Mouse (Mus musculus) hindbrain, embryonic 11.5 days (tissue): ENCODE results near the gene Scn3a. TPM values are rescaled to one million over a fixed set of nuclear protein-coding genes. Genes with fewer than 3 reads are reported as not detected.

Experiments
- ATAC-seq: fragments of 200-750 bp; cut with Nextera tagmentation; 2 replicates; pipeline ENCODE4 v1.8.0; 2017; ENCODE audit warnings: mild to moderate bottlenecking, moderate TSS enrichment, moderate library complexity; ENCODE audit not compliant: low FRiP score
- DNase-seq: peaks from one replicate; pipeline ENCODE4 v3.0.0-alpha.2; 2015; ENCODE audit warnings: low spot score
- H3K27ac ChIP-seq: fragments of 300-500 bp; sonication (generic); 2 replicates; pipeline ENCODE4 v1.5.1; 2014; ENCODE audit warnings: mild to moderate bottlenecking, low read depth, low read length
- H3K27me3 ChIP-seq: fragments of 300-500 bp; sonication (generic); 2 replicates; pipeline ENCODE4 v1.6.1; 2014; ENCODE audit warnings: mild to moderate bottlenecking, low read length, moderate library complexity, mixed read lengths; ENCODE audit not compliant: control insufficient read depth, insufficient read depth
- H3K36me3 ChIP-seq: fragments of 300-500 bp; sonication (generic); 2 replicates; pipeline ENCODE4 v1.6.1; 2014; ENCODE audit warnings: mild to moderate bottlenecking, low read length, moderate library complexity, mixed read lengths; ENCODE audit not compliant: control insufficient read depth, insufficient read depth
- H3K4me1 ChIP-seq: fragments of 300-500 bp; sonication (generic); replicated peaks from 2 replicates; pipeline ENCODE4 v1.6.1; 2014; ENCODE audit warnings: low read length, mixed read lengths; ENCODE audit not compliant: control insufficient read depth, insufficient read depth
- H3K4me2 ChIP-seq: fragments of 300-500 bp; sonication (generic); replicated peaks from 2 replicates; pipeline ENCODE4 v1.6.1; 2014; ENCODE audit warnings: mild to moderate bottlenecking, low read depth, low read length
- H3K4me3 ChIP-seq: fragments of 300-500 bp; sonication (generic); 2 replicates; pipeline ENCODE4 v1.5.1; 2014; ENCODE audit warnings: low read depth, low read length
- H3K9ac ChIP-seq: fragments of 300-500 bp; sonication (generic); 2 replicates; pipeline ENCODE4 v1.6.1; 2014; ENCODE audit warnings: low read depth, low read length
- H3K9me3 ChIP-seq: fragments of 300-500 bp; sonication (generic); 2 replicates; pipeline ENCODE4 v1.6.1; 2016; ENCODE audit warnings: low read length; ENCODE audit not compliant: control insufficient read depth
- WGBS: fragments of 180-500 bp; shearing (Covaris S2); extraction: QIAGEN DNeasy Blood & Tissue Kit; methylation state at CpG from one replicate; pipeline ENCODE4 v1.1.7; 2014; 5-methylcytosine and 5-hydroxymethylcytosine counted together
- polyA plus RNA-seq: library from polyadenylated mRNA; unstranded; fragments of >200 nt; fragmentation: Nextera tagmentation; extraction: Ambion mirVana; gene quantifications from 2 replicates; pipeline ENCODE4 v1.2.1, GENCODE M21; 2014

Gene Scn3a
- 33.2 and 34.4 TPM in 2 replicates for polyA plus RNA-seq

DNA sequence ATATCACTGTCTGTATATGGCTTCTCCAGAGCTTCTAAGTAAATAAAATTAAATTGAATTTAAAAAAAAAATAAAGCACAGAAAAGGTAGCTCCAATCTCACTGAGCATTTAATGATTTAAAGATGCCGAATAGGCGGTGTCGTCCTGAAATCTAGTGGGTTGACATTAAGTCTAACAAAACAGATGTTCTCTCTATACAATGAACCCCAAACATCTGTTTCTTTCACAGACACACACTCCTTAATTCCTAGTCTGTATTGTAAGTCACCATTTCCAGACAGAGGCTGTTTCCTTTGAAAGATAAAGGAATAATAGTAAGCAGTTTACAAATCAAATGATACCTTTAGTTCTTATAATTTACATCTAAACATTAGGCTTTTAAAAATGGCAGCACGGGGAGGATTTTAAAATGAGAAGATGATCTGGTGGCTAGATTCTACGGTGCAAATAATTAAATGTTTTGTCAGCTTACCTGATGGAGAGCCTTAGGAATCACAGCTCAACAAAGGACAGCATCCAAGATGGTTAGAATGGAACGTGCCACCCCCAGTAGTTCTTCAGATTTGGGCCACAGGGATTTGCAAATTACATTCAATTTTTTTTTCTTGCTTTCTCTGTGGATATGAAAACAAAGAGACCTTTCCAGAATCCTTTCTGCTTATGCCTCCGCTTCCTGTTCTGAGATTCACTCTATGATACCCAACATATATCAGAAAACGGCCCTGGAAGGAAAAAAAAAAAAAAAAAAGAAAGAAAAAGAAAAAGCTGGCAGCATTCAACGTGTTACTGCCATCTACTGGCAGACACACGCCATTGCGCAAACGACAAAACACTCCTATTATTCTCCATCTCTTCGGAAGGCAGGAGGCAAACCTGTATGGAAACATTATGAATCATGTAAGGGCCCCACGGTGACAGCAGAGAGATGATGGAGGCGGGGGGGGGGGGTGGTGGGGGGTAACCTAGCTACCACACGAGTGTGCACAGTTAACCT is at the start of gene Scn3a:
Gene Scn3a (minus strand): TSS at position 835 of the 995 bp plus-strand sequence.
- peaks cover 2% of the 10 kb centered on the region; the same call in 1 of the 2 replicates for H3K4me1 ChIP-seq
- WGBS, result 20% methylated on average over 16 of the region's 16 CpGs
- peak within 1 kb of the TSS; percentile 24 for H3K4me3 ChIP-seq
- H3K9ac ChIP-seq, result peak within 1 kb of the TSS; percentile 31; the same call in 1 of the 2 replicates
- H3K27me3 ChIP-seq, result no peaks in the 10 kb centered on the region
- H3K36me3 ChIP-seq, result no peaks in the 10 kb centered on the region
- peak; percentile 85 for DNase-seq
- H3K4me2 ChIP-seq, result no peak within 1 kb of the TSS; the same call in 1 of the 2 replicates
- no peaks in the 10 kb centered on the region for H3K9me3 ChIP-seq
- no peak within 1 kb of the TSS for H3K27ac ChIP-seq
- peak; percentile 79 for ATAC-seq

DNA sequence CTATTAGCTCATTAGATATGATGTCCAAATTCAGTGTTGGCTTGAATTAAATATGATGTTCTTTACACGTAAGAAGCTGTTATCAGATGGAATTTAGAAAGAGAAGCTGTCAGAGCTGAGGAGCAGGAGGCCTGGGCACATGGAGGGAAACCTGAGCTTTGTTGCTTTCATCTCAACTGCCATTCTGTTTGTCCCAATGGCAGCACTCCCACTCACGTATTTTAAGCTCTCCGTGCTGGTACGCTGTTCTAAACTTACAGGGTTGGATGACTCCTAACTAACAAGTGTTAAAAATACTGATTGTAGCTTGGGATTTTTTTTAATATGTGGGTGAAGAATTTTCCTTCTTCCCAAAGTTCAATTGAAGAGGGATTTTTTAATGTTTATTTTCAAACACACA is 44.5 kb upstream of the Scn3a start:
- Histone ChIP-seq H3K27me3 (no peaks in the 10 kb centered on the region), H3K36me3 (no peaks in the 10 kb centered on the region), H3K4me3 (no peak overlapping the region), H3K4me2 (no peak overlapping the region), H3K4me1 (no peaks in the 10 kb centered on the region), H3K27ac (no peak overlapping the region), H3K9me3 (no peaks in the 10 kb centered on the region), H3K9ac (no peak overlapping the region)
- DNase-seq (no peak), ATAC-seq (no peak)
- 85% methylated on average over 4 of the region's 4 CpGs for WGBS

DNA sequence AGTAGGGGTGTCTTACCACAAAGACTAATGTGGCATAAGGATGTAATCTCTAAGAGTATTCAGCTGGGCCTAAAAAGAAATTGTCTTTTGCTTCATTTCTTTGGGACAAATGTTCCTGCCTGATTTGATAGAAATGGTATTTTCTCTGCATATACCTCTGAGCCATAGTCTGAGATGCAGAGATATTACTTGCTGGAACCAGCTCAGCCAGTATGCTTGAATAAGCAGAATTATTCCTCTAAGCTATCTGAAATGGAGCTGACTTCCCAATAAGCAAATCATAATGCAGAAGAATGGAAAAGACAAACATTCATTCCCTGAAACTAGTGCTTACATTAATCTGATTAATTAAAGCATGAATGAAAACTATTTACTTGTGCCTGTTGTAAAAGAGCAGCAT is 40.4 kb upstream of the Scn3a start:
- no peak overlapping the region for H3K27ac ChIP-seq
- no peaks in the 10 kb centered on the region for H3K27me3 ChIP-seq
- H3K4me1 ChIP-seq, result no peaks in the 10 kb centered on the region
- H3K36me3 ChIP-seq, result no peaks in the 10 kb centered on the region
- no peaks in the 10 kb centered on the region for H3K9me3 ChIP-seq
- H3K9ac ChIP-seq, result no peak overlapping the region
- H3K4me3 ChIP-seq, result no peak overlapping the region
- ATAC-seq (no peak), DNase-seq (no peak)
- no peak overlapping the region for H3K4me2 ChIP-seq

DNA sequence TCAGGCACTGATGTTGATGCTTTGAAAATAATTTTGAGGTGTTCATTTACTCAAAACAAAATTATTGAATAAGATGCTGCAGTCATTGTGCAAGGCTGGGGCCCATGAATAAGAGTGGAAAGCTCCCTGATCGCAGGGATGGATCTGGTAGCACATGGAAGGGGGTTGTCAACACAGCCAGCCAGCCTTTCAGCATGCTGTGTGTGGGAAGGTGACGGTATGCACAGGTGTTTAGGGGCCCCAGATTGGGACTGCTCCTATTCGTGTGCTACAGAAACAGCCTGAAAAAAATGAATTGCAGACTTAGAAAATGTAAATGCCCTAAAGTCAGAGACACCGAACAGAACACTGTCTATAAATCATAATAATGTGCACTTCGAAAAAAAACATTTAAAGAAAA is 20.3 kb upstream of the Scn3a start:
- 82% methylated on average over 5 of the region's 5 CpGs for WGBS
- Histone ChIP-seq H3K9ac (no peak overlapping the region), H3K27me3 (no peaks in the 10 kb centered on the region), H3K27ac (no peak overlapping the region), H3K4me3 (no peak overlapping the region), H3K9me3 (no peaks in the 10 kb centered on the region), H3K36me3 (no peaks in the 10 kb centered on the region), H3K4me1 (no peaks in the 10 kb centered on the region), H3K4me2 (no peak overlapping the region)
- DNase-seq, result no peak
- no peak for ATAC-seq

DNA sequence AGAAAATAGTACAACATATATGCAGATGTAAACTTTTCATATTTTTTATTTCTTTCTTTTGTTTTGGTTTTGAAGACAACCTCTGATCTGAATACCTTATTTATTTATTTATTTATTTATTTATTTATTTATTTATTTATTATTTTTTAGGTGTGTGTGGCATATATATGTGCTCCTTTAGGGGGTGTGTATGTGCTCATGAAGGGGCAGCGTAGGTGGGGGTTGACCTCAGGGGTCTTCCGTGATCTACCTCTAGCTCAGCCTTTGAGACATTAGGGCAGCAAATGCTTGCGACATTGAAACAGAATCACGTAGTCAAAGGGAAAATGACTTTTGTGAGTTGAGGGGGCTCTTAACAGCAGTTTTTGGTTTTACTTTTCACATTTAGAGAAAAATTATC is 498 bp upstream of the Scn3a start:
- Histone ChIP-seq H3K9ac (no peak overlapping the region), H3K4me3 (no peak overlapping the region), H3K27ac (no peak overlapping the region), H3K4me1 (peaks cover 2% of the 10 kb centered on the region; the same call in 1 of the 2 replicates), H3K27me3 (no peaks in the 10 kb centered on the region), H3K36me3 (no peaks in the 10 kb centered on the region), H3K9me3 (no peaks in the 10 kb centered on the region), H3K4me2 (no peak overlapping the region)
- DNase-seq (no peak), ATAC-seq (peak; percentile 49; the same call in 1 of the 2 replicates)
- WGBS, result 96% methylated on average over 4 of the region's 4 CpGs

DNA sequence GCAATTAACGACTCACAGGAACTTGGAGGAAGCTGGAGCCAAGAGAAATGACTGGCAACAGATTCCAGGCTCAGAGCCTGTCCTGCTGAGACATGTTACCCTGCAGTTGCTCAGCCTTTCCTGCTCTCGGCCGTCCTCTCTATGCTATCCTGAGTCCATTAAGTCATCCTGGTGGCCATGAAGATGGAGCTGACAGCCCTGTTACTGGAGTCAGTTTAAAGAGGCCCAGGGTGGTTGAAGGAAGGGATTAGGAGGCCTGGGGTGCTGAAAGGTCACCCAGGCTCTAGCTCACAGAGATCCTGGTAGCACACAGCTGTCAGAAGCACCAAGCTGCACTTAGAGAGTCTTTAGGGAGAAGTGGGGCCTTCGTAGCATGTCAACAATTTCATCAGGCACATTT is 3.5 kb downstream of the Scn3a start:
- WGBS, result 45% methylated on average over 4 of the region's 4 CpGs

DNA sequence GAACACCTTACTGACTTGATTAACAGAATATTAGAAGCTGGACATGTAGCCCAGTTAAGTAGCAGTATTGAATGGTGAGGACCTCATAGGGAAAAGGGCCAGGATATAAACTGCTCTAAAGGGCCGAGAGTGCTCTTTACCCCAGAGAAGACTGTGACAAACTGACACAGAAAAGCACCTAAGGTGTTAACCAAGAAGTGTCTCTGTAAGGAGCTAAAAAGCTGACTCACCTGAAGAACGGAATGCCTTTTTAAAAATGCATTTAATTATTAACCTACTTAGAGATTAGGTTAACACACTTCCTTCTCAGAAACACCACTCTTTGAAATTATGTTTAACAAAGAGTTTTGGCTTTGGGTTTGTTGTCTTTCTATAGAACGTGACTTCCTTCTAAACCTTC is 9.7 kb downstream of the Scn3a start:
- Histone ChIP-seq H3K9ac (no peak overlapping the region), H3K27me3 (no peaks in the 10 kb centered on the region), H3K4me1 (no peaks in the 10 kb centered on the region), H3K27ac (no peak overlapping the region), H3K9me3 (no peaks in the 10 kb centered on the region), H3K36me3 (no peaks in the 10 kb centered on the region), H3K4me3 (no peak overlapping the region), H3K4me2 (no peak overlapping the region)
- no peak for DNase-seq
- no peak for ATAC-seq
- WGBS, result 87% methylated on average over 3 of the region's 3 CpGs

More for the DNA sequence above, 3.5 kb downstream of the Scn3a start:
- Histone ChIP-seq H3K27me3 (no peaks in the 10 kb centered on the region), H3K9me3 (no peaks in the 10 kb centered on the region), H3K27ac (no peak overlapping the region), H3K36me3 (no peaks in the 10 kb centered on the region), H3K4me3 (no peak overlapping the region), H3K4me2 (no peak overlapping the region), H3K9ac (no peak overlapping the region; the same call in 1 of the 2 replicates), H3K4me1 (peaks cover 2% of the 10 kb centered on the region; the same call in 1 of the 2 replicates)
- DNase-seq (no peak), ATAC-seq (no peak)

DNA sequence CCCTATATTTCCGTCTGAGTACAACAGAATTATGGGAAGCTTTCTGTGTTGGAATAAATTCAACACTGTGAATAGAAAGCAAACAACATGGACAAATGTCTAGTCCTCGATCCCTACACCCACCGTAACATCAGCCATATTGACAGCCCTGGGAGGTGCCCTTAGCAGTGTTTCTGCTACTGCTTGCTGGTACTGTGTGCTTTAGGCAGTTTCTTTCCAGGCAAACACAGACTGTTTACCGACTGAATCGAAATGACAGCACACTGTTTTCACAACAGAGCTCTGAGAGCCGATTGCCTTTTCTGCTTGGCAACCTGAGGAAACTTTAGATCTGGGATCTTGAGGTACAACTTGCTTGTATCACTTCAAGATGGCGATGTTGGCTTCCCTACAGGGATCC is 12.8 kb downstream of the Scn3a start:
- Histone ChIP-seq H3K27me3 (no peaks in the 10 kb centered on the region), H3K9ac (no peak overlapping the region), H3K4me1 (0 out of 2 replicates have a peak, but pooled peaks cover 2% of the 10 kb centered on the region), H3K36me3 (no peaks in the 10 kb centered on the region), H3K27ac (no peak overlapping the region), H3K4me3 (no peak overlapping the region), H3K9me3 (no peaks in the 10 kb centered on the region), H3K4me2 (no peak overlapping the region)
- WGBS, result 81% methylated on average over 7 of the region's 7 CpGs
- no peak for DNase-seq
- no peak for ATAC-seq

DNA sequence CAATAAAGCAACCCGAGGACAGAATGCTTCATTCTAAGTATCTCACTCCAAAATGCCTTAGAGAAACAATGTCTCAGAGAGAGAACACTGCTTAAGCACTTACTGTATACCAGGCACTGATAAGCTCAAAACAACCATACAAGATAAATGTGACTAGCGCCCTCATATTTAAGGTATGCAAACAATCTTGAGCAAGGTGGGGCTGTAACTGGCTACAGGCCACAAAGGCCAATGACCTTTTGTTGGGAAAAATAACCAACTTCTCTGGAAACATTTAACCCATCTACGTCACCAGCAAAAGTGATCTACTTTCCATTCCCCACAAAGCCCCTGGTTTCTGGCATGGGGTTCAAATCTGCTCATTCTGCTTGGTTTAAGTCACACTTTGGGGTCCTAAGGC is 14.0 kb downstream of the Scn3a start:
- Histone ChIP-seq H3K4me3 (no peak overlapping the region), H3K27me3 (no peaks in the 10 kb centered on the region), H3K36me3 (no peaks in the 10 kb centered on the region), H3K9ac (no peak overlapping the region), H3K4me2 (no peak overlapping the region), H3K4me1 (0 out of 2 replicates have a peak, but pooled peaks cover 2% of the 10 kb centered on the region), H3K9me3 (no peaks in the 10 kb centered on the region), H3K27ac (no peak overlapping the region)
- no peak for ATAC-seq
- 86% methylated on average over 3 of the region's 3 CpGs for WGBS
- DNase-seq, result no peak
